Mouse (Mus musculus) T-helper 1 cell (primary cell): ENCODE results near the gene Esrp2.

Experiments
- in situ Hi-C: fragments of 300-600 bp; cut with MboI, MseI; formaldehyde crosslinking; loops from one replicate; pipeline ENCODE4 v1.15.1; 2025; ENCODE audit warnings: high pct_unique_total_duplicates

Esrp2 gene

GRCm38 (mm10) chr8:106147868-106148565, 11.2 kb upstream of the Esrp2 start:
- in situ Hi-C loops: no loop called here

GRCm38 (mm10) chr8:106146014-106146413, 9.2 kb upstream of the Esrp2 start:
- in situ Hi-C loops: no loop called here

- in situ Hi-C loops: no loop called here
These were observed 8.6 kb upstream of the Esrp2 start for GRCm38 (mm10) chr8:106145331-106145730.

- in situ Hi-C loops: no loop called here
These were observed 4.0 kb upstream of the Esrp2 start for GRCm38 (mm10) chr8:106140769-106141168.

- in situ Hi-C loops: no loop called here
These were observed 3.4 kb upstream of the Esrp2 start for GRCm38 (mm10) chr8:106140191-106140590.

GRCm38 (mm10) chr8:106138616-106139015, 1.8 kb upstream of the Esrp2 start:
- in situ Hi-C loops: no loop called here

GRCm38 (mm10) chr8:106137906-106138477, 1.2 kb upstream of the Esrp2 start:
- in situ Hi-C loops: no loop called here

GRCm38 (mm10) chr8:106137218-106137905, 588 bp upstream of the Esrp2 start:
- in situ Hi-C loops: no loop called here

GRCm38 (mm10) chr8:106135672-106136071, 1.1 kb downstream of the Esrp2 start:
- in situ Hi-C loops: no loop called here

GRCm38 (mm10) chr8:106134751-106135571, 1.8 kb downstream of the Esrp2 start:
- in situ Hi-C loops: no loop called here

- in situ Hi-C loops: no loop called here
These were observed 2.8 kb downstream of the Esrp2 start for GRCm38 (mm10) chr8:106133946-106134345.

- in situ Hi-C loops: no loop called here
These were observed 3.2 kb downstream of the Esrp2 start for GRCm38 (mm10) chr8:106133526-106133925.

- in situ Hi-C loops: no loop called here
These were observed 4.4 kb downstream of the Esrp2 start for GRCm38 (mm10) chr8:106132356-106132755.

- in situ Hi-C loops: no loop called here
These were observed 5.1 kb downstream of the Esrp2 start for GRCm38 (mm10) chr8:106131488-106132222.

GRCm38 (mm10) chr8:106131021-106131420, 5.8 kb downstream of the Esrp2 start:
- in situ Hi-C loops: no loop called here

GRCm38 (mm10) chr8:106130505-106130904, 6.3 kb downstream of the Esrp2 start:
- in situ Hi-C loops: no loop called here

GRCm38 (mm10) chr8:106129997-106130396, 6.8 kb downstream of the Esrp2 start:
- in situ Hi-C loops: no loop called here

- in situ Hi-C loops: no loop called here
These were observed 7.4 kb downstream of the Esrp2 start for GRCm38 (mm10) chr8:106129232-106129930.

GRCm38 (mm10) chr8:106127882-106128410, 8.8 kb downstream of the Esrp2 start:
- in situ Hi-C loops: no loop called here

GRCm38 (mm10) chr8:106127054-106127453, 9.7 kb downstream of the Esrp2 start:
- in situ Hi-C loops: no loop called here
